Mouse (Mus musculus) cerebellum, adult (tissue): ENCODE data around the gene Rrm2.
A peak's percentile ranks its signal among the peaks of the same experiment; 100 is the strongest.

Source experiments
- ATAC-seq: cut with Nextera tagmentation; 2 replicates; pipeline ENCODE4 v1.9.2; 2017; ENCODE audit warnings: mild to moderate bottlenecking, moderate library complexity, mixed read lengths; ENCODE audit not compliant: insufficient number of reproducible peaks, low FRiP score, low TSS enrichment

Gene Rrm2

GRCm38 (mm10) chr12:24746579-24747296 is 38.7 kb downstream of the Rrm2 start:
- no peak for ATAC-seq

GRCm38 (mm10) chr12:24747297-24747696 is 39.3 kb downstream of the Rrm2 start:
- no peak for ATAC-seq

- no peak for ATAC-seq
These were observed 42.5 kb downstream of the Rrm2 start for GRCm38 (mm10) chr12:24750521-24750920.

- ATAC-seq, result no peak
These were observed 45.6 kb downstream of the Rrm2 start for GRCm38 (mm10) chr12:24753680-24754079.

- ATAC-seq, result no peak
These were observed 46.7 kb downstream of the Rrm2 start for GRCm38 (mm10) chr12:24754693-24755092.

GRCm38 (mm10) chr12:24755471-24755870 is 47.4 kb downstream of the Rrm2 start:
- no peak for ATAC-seq

GRCm38 (mm10) chr12:24757387-24757786 is 49.3 kb downstream of the Rrm2 start:
- ATAC-seq, result no peak

GRCm38 (mm10) chr12:24758374-24758773 is 50.3 kb downstream of the Rrm2 start:
- peak; percentile 57; the same call in 1 of the 2 replicates for ATAC-seq

- no peak for ATAC-seq
These were observed 54.2 kb downstream of the Rrm2 start for GRCm38 (mm10) chr12:24762253-24762652.
